Mouse (Mus musculus): Measurements from ENCODE around the gene Hexim2. TPM values are rescaled to one million over a fixed set of nuclear protein-coding genes. Genes with fewer than 3 reads are reported as not detected.

Gene Hexim2
- total and polyA plus RNA-seq, 2 experiments from 2014 or later = 27.9 to 30.8 TPM

DNA sequence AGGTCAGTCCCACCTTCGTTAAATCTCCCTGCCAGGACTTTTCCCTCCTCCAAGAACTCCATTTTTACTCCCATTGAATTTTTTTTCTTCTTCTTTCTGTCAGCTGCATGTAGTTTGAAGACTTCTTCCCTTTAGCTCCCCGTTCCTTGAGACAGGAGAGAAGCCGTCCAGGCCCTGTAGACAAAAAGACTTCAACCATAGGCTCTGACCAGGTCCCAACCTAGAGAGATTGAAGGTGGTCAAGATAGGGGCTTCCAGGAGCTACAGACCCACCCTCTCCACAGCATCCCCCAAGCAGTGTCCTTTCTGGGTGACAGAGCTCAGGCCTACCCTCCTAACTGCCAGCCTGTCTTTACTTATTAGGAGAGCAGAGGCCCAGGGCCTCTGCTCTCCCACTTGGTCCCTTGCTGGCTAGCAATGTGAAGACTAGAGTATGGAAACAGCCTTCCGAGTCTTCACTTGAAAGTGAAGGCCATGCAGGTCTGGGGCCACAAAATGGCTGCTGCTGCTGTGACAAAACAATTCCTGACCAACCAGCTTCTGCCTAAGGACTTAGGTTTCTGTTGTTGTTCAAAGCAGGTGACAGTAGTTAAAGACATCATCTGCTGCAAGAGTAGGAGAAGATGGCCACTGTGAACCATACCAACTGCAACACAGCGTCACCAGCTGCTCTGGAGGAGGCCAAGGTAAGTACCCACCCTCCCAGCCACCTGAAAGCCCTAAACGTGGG, 1.4 kb downstream of the Hexim2 start:
- 45% methylated on average over 6 of the region's 6 CpGs for whole genome bisulfite sequencing
- Histone ChIP-seq H3K9me3 (ENCODE audit: low read length) (no peaks in the 10 kb centered on the region), H3K27me3 (ENCODE audit: insufficient read depth, low read length) (no peaks in the 10 kb centered on the region), H3K36me3 (ENCODE audit: insufficient read depth) (no peaks in the 10 kb centered on the region), H3K4me1 (ENCODE audit: insufficient read depth) (peaks cover 22% of the 10 kb centered on the region), H3K27ac (ENCODE audit: low read depth, low read length) (peak overlapping the region; percentile 76), H3K4me3 (ENCODE audit: low read depth, low read length) (peak overlapping the region; percentile 87), H3K4me2 (ENCODE audit: low read depth) (peak overlapping the region; percentile 51), H3K9ac (peak overlapping the region; percentile 47)
- TF ChIP-seq CTCF (IDR thresholded peaks at IDR 0.05; ENCODE audit: low read depth) = no peak
- DNase-seq (no peak), ATAC-seq (no peak)

DNA sequence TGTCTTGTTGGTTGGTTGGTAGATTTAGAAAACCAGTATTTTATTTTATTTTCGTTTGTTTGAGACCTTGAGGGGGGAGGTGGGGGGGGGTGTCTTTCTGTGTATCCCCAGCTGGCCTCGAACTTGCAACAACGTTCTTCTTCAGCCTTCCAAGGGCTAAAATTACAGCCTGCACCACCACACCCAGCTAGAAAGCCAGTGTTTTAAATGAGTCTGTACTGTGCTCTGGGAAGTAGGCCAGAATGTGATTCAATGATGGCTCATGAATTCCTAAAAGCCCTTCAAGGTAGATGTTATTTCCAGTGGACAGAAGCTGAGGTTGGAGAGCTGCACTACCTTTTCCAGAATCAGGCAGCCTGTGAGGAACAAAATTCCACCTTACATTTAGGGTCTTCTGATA, 2.0 kb downstream of the Hexim2 start:
- no peaks in the 10 kb centered on the region for H3K9me3 ChIP-seq (ENCODE audit: low read length)
- TF ChIP-seq CTCF (IDR thresholded peaks at IDR 0.05; ENCODE audit: low read depth) = no peak
- H3K36me3 ChIP-seq (ENCODE audit: insufficient read depth) = peaks cover 4% of the 10 kb centered on the region
- no peak overlapping the region for H3K4me3 ChIP-seq (ENCODE audit: low read depth, low read length)
- ATAC-seq = no peak
- H3K4me2 ChIP-seq (ENCODE audit: low read depth) = peak overlapping the region; percentile 51
- H3K27ac ChIP-seq (ENCODE audit: low read depth, low read length) = peak overlapping the region; percentile 76; the same call in 1 of the 2 replicates
- WGBS = 57% methylated on average over 3 of the region's 3 CpGs
- peaks cover 22% of the 10 kb centered on the region for H3K4me1 ChIP-seq (ENCODE audit: insufficient read depth)
- H3K27me3 ChIP-seq (ENCODE audit: insufficient read depth, low read length) = no peaks in the 10 kb centered on the region
- no peak for DNase-seq
- H3K9ac ChIP-seq = no peak overlapping the region

DNA sequence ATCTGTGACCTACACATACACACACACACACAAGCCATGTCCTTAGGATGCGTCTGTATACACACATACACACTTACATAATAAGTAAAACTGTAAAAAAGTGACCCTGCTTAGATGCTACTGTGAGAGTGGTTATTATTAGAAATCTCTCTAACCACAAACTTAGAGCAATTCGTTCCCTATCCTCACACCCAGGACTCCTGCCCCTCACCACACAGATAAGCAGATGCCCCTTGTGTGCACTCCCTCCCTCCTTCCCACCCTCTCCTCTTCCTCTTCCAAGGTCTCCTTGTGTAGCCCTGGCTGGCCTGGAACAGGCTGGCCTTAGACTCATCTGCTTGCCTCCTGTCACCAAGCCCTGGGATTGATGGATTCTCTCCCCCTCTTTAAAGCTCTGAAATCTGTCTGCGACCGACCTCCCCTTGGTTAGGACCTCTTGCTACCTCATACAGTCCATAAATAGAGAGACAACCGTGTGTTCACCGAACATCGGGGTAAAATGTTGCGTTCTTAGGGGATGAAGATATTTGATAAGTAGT, 3.9 kb downstream of the Hexim2 start:
- TF ChIP-seq CTCF (IDR thresholded peaks at IDR 0.05; ENCODE audit: low read depth) = no peak
- no peak for ATAC-seq
- Histone ChIP-seq H3K4me2 (ENCODE audit: low read depth) (no peak overlapping the region), H3K27ac (ENCODE audit: low read depth, low read length) (no peak overlapping the region), H3K9me3 (ENCODE audit: low read length) (no peaks in the 10 kb centered on the region), H3K27me3 (ENCODE audit: insufficient read depth, low read length) (no peaks in the 10 kb centered on the region), H3K4me1 (ENCODE audit: insufficient read depth) (peaks cover 18% of the 10 kb centered on the region), H3K9ac (no peak overlapping the region), H3K4me3 (ENCODE audit: low read depth, low read length) (no peak overlapping the region), H3K36me3 (ENCODE audit: insufficient read depth) (peaks cover 15% of the 10 kb centered on the region)
- WGBS = 89% methylated on average over 8 of the region's 8 CpGs
- DNase-seq = no peak

DNA sequence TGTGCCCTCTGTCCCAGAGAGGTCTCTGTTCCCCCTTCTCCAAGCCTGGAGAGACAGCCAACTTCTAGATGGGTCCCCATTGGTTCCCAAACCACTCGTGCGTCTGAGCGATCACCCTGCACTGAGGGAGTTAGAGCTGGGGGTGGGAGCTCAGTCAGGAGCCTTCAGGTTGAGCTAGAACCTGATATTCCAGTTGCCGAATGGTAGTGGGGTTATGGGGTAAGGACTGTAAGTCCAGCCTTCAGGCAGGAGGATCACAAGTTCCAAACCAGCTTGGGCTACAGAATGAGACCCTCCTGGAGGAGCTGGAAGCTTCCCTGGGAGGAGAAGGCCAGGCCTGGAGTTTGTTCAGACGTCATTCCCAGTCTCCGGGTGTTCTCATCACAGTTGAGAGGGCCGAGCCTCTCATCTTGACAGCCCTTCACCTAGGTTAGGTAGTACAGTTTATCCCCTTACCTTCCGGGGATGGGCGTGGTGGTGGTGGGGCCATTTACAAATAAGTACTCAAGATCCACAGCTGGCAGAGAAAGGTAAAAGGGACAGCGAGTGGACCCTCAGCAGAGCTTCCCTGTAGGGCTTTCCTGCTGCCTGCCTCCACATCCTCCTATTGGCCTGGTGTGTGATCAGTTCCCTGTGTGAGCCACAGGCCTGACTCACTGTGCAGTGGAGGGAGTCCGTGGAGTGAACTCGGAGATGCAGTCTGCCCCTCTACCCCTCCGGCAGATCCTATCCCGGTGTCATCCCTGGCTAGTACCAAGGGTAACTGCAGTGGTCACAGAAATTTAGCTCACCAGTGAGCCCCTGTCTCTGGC, 7.9 kb downstream of the Hexim2 start:
- WGBS = 87% methylated on average over 14 of the region's 14 CpGs
- no peaks in the 10 kb centered on the region for H3K27me3 ChIP-seq (ENCODE audit: insufficient read depth, low read length)
- no peak overlapping the region for H3K4me3 ChIP-seq (ENCODE audit: low read depth, low read length)
- H3K9ac ChIP-seq = no peak overlapping the region; the same call in 1 of the 2 replicates
- DNase-seq (no peak), ATAC-seq (no peak)
- peaks cover 15% of the 10 kb centered on the region for H3K36me3 ChIP-seq (ENCODE audit: insufficient read depth)
- no peak overlapping the region for H3K4me2 ChIP-seq (ENCODE audit: low read depth)
- no peak overlapping the region for H3K27ac ChIP-seq (ENCODE audit: low read depth, low read length)
- TF ChIP-seq CTCF (IDR thresholded peaks at IDR 0.05; ENCODE audit: low read depth) = no peak
- H3K4me1 ChIP-seq (ENCODE audit: insufficient read depth) = peaks cover 9% of the 10 kb centered on the region; the same call in 1 of the 2 replicates
- H3K9me3 ChIP-seq (ENCODE audit: low read length) = no peaks in the 10 kb centered on the region

DNA sequence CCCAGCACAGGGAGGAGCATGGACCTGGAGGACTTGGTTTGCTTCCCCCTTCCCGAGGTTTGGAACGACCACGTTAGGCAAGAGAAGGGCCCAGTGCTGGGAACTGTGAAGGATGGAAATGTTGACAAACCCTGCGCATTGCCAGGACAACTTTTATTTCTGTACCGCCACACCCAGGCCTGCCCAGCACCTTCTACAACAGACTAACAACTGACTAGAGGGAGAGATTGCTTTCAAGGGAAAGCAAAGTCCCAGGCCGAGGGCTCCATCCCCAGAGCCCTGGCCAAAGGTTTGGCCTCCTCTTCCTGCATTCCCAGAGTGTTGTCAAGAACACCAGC, 8.5 kb downstream of the Hexim2 start:
- no peak for ATAC-seq
- Histone ChIP-seq H3K27me3 (ENCODE audit: insufficient read depth, low read length) (no peaks in the 10 kb centered on the region), H3K4me1 (ENCODE audit: insufficient read depth) (0 out of 2 replicates have a peak, but pooled peaks cover 4% of the 10 kb centered on the region), H3K4me3 (ENCODE audit: low read depth, low read length) (no peak overlapping the region), H3K27ac (ENCODE audit: low read depth, low read length) (no peak overlapping the region; the same call in 1 of the 2 replicates), H3K4me2 (ENCODE audit: low read depth) (no peak overlapping the region), H3K9me3 (ENCODE audit: low read length) (no peaks in the 10 kb centered on the region), H3K9ac (no peak overlapping the region; the same call in 1 of the 2 replicates), H3K36me3 (ENCODE audit: insufficient read depth) (peaks cover 15% of the 10 kb centered on the region)
- 55% methylated on average over 6 of the region's 6 CpGs for WGBS
- no peak for TF ChIP-seq CTCF (IDR thresholded peaks at IDR 0.05; ENCODE audit: low read depth)
- no peak for DNase-seq

DNA sequence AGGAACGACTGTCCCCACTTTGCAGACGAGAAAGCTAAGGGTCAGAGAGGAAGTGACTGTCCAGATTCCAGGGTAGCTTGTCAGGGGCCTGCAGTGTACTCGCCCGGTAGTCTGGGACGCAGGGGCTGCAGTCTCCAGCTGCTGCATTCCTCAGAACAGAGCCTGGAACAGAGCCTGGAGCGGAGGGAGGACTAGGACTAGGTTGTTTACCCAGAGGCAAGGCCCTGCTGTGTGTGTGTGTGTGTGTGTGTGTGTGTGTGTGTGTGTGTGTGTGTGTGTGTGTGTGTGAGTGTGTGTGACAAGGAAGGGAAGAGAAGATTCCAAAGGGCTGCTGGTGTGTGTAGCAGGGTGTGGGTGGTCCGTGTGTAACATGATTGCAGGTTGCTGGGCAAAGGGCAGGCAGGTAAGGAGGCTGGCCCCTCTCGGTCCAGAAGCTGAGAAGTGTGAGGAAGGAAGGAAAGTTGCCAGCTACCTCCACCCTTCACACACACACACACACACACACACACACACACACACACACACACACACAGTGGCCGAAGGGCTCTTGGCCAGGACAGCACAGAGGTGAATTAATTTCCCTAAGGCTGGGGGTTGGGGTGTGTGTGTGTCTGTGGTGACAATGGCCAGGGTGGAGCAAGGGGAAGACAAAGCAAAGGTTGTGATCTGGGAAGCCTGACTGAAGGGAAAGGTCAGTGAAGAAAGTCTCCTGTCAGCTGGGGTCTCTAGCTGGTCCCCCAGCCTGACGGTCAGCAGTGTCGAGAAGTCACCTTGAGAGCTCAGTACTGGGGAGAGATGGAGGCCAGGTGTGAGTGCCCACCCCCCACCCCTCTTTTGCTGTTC, 9.1 kb downstream of the Hexim2 start:
- Histone ChIP-seq H3K27me3 (ENCODE audit: insufficient read depth, low read length) (no peaks in the 10 kb centered on the region), H3K9ac (peak overlapping the region; percentile 33), H3K4me2 (ENCODE audit: low read depth) (no peak overlapping the region), H3K36me3 (ENCODE audit: insufficient read depth) (peaks cover 15% of the 10 kb centered on the region), H3K4me3 (ENCODE audit: low read depth, low read length) (no peak overlapping the region), H3K9me3 (ENCODE audit: low read length) (no peaks in the 10 kb centered on the region), H3K27ac (ENCODE audit: low read depth, low read length) (peak overlapping the region; percentile 95), H3K4me1 (ENCODE audit: insufficient read depth) (0 out of 2 replicates have a peak, but pooled peaks cover 4% of the 10 kb centered on the region)
- DNase-seq = no peak
- no peak for TF ChIP-seq CTCF (IDR thresholded peaks at IDR 0.05; ENCODE audit: low read depth)
- ATAC-seq = no peak
- 33% methylated on average over 11 of the region's 11 CpGs for WGBS
